Mouse (Mus musculus) C2C12 (cell line): ENCODE measurements around the gene Acvr1.

ENCODE experiments used
- CEBPB ChIP-seq: IDR thresholded peaks from one replicate; pipeline ENCODE4 v1.6.1; 2011; ENCODE audit warnings: low read depth, mild to moderate bottlenecking, control low read depth, moderate library complexity
- CTCF ChIP-seq: IDR thresholded peaks from one replicate; pipeline ENCODE4 v1.5.1; 2011; ENCODE audit not compliant: control insufficient read depth, insufficient read depth, insufficient read length
- FOSL1 ChIP-seq: IDR thresholded peaks from one replicate; pipeline ENCODE4 v1.8.0; 2011; ENCODE audit warnings: mild to moderate bottlenecking, low read length; ENCODE audit not compliant: poor library complexity, insufficient read depth, severe bottlenecking
- MAX ChIP-seq: IDR thresholded peaks from one replicate; pipeline ENCODE4 v1.6.1; 2011; ENCODE audit warnings: mild to moderate bottlenecking, control low read depth
- MYOG ChIP-seq: IDR thresholded peaks from one replicate; pipeline ENCODE4 v1.6.1; 2011; ENCODE audit not compliant: control insufficient read depth, insufficient read length; ENCODE audit errors: extremely low read depth
- USF1 ChIP-seq: IDR thresholded peaks from one replicate; pipeline ENCODE4 v1.6.1; 2011; ENCODE audit warnings: low read depth, mild to moderate bottlenecking, control low read depth, moderate library complexity

- TF ChIP-seq CTCF (no peak), USF1 (no peak), MAX (no peak), FOSL1 (no peak), MYOG (no peak), CEBPB (no peak)
These were observed 157.9 kb downstream of the Acvr1 start for GRCm38 (mm10) chr2:58408926-58409634.
